Mouse (Mus musculus) intestine, postnatal 0 days (tissue): Measurements from ENCODE around the gene Ncapg. TPM values are rescaled to one million over a fixed set of nuclear protein-coding genes. Genes with fewer than 3 reads are reported as not detected.

Experiments used
- ATAC-seq: fragments of 200-750 bp; cut with Nextera tagmentation; 2 replicates; pipeline ENCODE4 v1.8.0; 2017; ENCODE audit warnings: mild to moderate bottlenecking, moderate TSS enrichment, moderate library complexity
- H3K27ac ChIP-seq: fragments of 300-500 bp; sonication (generic); 2 replicates; pipeline ENCODE4 v1.5.1; 2014; ENCODE audit warnings: mild to moderate bottlenecking, low read depth, low read length, moderate library complexity
- H3K27me3 ChIP-seq: fragments of 300-500 bp; sonication (generic); replicated peaks from 2 replicates; pipeline ENCODE4 v1.6.1; 2014; ENCODE audit warnings: low read length, mixed read lengths; ENCODE audit not compliant: control insufficient read depth, insufficient read depth
- H3K36me3 ChIP-seq: fragments of 300-500 bp; sonication (generic); 2 replicates; pipeline ENCODE4 v1.6.1; 2014; ENCODE audit warnings: mild to moderate bottlenecking, moderate library complexity; ENCODE audit not compliant: control insufficient read depth, insufficient read depth
- H3K4me1 ChIP-seq: fragments of 300-500 bp; sonication (generic); replicated peaks from 2 replicates; pipeline ENCODE4 v1.6.1; 2014; ENCODE audit warnings: antibody characterized with exemption, low read length, mixed read lengths; ENCODE audit not compliant: control insufficient read depth, insufficient read depth
- H3K4me2 ChIP-seq: fragments of 300-500 bp; sonication (generic); replicated peaks from 2 replicates; pipeline ENCODE4 v1.6.1; 2014; ENCODE audit warnings: low read depth, mild to moderate bottlenecking, moderate library complexity
- H3K4me3 ChIP-seq: fragments of 300-500 bp; sonication (generic); 2 replicates; pipeline ENCODE4 v1.5.1; 2014; ENCODE audit warnings: low read depth, low read length
- H3K9ac ChIP-seq: fragments of 300-500 bp; sonication (generic); 2 replicates; pipeline ENCODE4 v1.6.1; 2014; ENCODE audit warnings: mild to moderate bottlenecking, low read depth, low read length
- H3K9me3 ChIP-seq: fragments of 300-500 bp; sonication (generic); 2 replicates; pipeline ENCODE4 v1.6.1; 2016; ENCODE audit warnings: mixed run types; ENCODE audit not compliant: control insufficient read depth
- CTCF ChIP-seq: sonication (generic); IDR thresholded peaks from 2 replicates; pipeline ENCODE4 v1.5.1; 2016; ENCODE audit warnings: low read depth, mild to moderate bottlenecking, control low read depth, antibody characterized with exemption, moderate library complexity
- WGBS: fragments of 180-500 bp; shearing (Covaris S2); extraction: QIAGEN DNeasy Blood & Tissue Kit; methylation state at CpG from one replicate; pipeline ENCODE4 v1.1.7; 2014; 5-methylcytosine and 5-hydroxymethylcytosine counted together
- polyA plus RNA-seq: library from polyadenylated mRNA; unstranded; fragments of >200 nt; fragmentation: Nextera tagmentation; extraction: Ambion mirVana; gene quantifications from 2 replicates; pipeline ENCODE4 v1.2.1, GENCODE M21; 2015

The Ncapg gene
- polyA plus RNA-seq, 1 experiment from 2014 or later: 10.4 TPM

DNA sequence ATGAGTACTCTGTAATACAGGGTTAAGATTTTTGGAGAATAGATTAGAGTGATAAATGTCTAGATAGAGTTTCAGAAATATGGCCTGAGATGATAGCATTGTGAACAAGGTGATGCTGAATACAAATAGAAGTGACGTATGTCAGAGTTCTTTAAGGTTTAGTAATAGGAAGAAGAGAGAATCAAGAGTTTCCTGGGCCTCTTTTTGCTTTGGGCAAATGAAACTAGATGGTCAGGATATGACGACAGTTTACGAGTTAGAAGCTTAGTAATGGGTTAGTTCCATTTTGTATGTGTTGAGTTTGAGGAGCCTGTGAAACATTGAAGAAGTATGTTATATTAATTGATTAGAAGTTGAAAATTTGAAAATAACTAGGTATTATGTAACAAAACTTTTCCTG, 16.5 kb downstream of the Ncapg start:
- no peak for TF ChIP-seq CTCF
- 96% methylated on average over 3 of the region's 3 CpGs for WGBS
- H3K4me1 ChIP-seq: no peaks in the 10 kb centered on the region
- no peak for ATAC-seq
- H3K27ac ChIP-seq: no peak overlapping the region
- no peak overlapping the region for H3K4me3 ChIP-seq
- peaks cover 6% of the 10 kb centered on the region; the same call in 1 of the 2 replicates for H3K36me3 ChIP-seq
- no peak overlapping the region for H3K9ac ChIP-seq
- no peak overlapping the region for H3K4me2 ChIP-seq
- no peaks in the 10 kb centered on the region for H3K9me3 ChIP-seq
- H3K27me3 ChIP-seq: no peaks in the 10 kb centered on the region

DNA sequence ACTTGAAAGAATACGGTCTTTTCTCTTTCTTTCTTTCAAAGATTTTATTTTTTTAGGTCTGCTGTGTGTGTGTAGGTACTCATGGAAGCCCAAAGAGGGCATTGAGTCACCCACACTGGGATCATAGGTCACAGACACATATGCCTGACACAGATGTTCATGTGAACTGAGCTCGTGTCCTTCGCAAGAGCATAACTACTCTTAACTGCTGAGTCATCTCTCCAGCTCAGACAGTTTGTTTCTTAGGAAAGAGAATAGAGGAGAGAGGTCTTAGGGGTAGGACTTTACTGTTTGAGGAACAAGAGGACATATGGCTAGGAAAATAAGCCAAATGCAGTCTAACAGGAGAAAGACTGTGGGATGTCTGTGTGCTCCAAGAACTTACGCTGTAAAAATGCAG, 19.4 kb downstream of the Ncapg start:
- no peak for TF ChIP-seq CTCF
- no peak overlapping the region for H3K27ac ChIP-seq
- no peak overlapping the region for H3K4me2 ChIP-seq
- no peak overlapping the region for H3K9ac ChIP-seq
- no peaks in the 10 kb centered on the region for H3K4me1 ChIP-seq
- H3K36me3 ChIP-seq: peaks cover 8% of the 10 kb centered on the region; the same call in 1 of the 2 replicates
- no peak for ATAC-seq
- H3K4me3 ChIP-seq: no peak overlapping the region
- H3K9me3 ChIP-seq: no peaks in the 10 kb centered on the region
- H3K27me3 ChIP-seq: no peaks in the 10 kb centered on the region
- WGBS: 77% methylated on average over 4 of the region's 4 CpGs

GRCm38 (mm10) chr5:45690802-45691201, 21.1 kb downstream of the Ncapg start:
- WGBS: 84% methylated on average over 2 of the region's 2 CpGs
- Histone ChIP-seq H3K27ac (no peak overlapping the region), H3K4me2 (no peak overlapping the region), H3K9ac (no peak overlapping the region), H3K36me3 (0 out of 2 replicates have a peak, but pooled peaks cover 3% of the 10 kb centered on the region), H3K9me3 (no peaks in the 10 kb centered on the region), H3K4me3 (no peak overlapping the region), H3K27me3 (no peaks in the 10 kb centered on the region), H3K4me1 (no peaks in the 10 kb centered on the region)
- no peak for TF ChIP-seq CTCF
- no peak for ATAC-seq

- no peaks in the 10 kb centered on the region for H3K9me3 ChIP-seq
- no peak overlapping the region for H3K4me2 ChIP-seq
- peaks cover 3% of the 10 kb centered on the region; the same call in 1 of the 2 replicates for H3K36me3 ChIP-seq
- H3K4me3 ChIP-seq: no peak overlapping the region
- H3K9ac ChIP-seq: no peak overlapping the region
- H3K4me1 ChIP-seq: no peaks in the 10 kb centered on the region
- TF ChIP-seq CTCF: no peak
- no peak overlapping the region for H3K27ac ChIP-seq
- 85% methylated on average over 6 of the region's 6 CpGs for WGBS
- no peak for ATAC-seq
- no peaks in the 10 kb centered on the region for H3K27me3 ChIP-seq
Observed at GRCm38 (mm10) chr5:45691678-45692077, 22.0 kb downstream of the Ncapg start.

- Histone ChIP-seq H3K27me3 (no peaks in the 10 kb centered on the region), H3K4me3 (no peak overlapping the region), H3K27ac (no peak overlapping the region), H3K36me3 (0 out of 2 replicates have a peak, but pooled peaks cover 4% of the 10 kb centered on the region), H3K4me1 (no peaks in the 10 kb centered on the region), H3K9me3 (no peaks in the 10 kb centered on the region), H3K9ac (no peak overlapping the region), H3K4me2 (no peak overlapping the region)
- ATAC-seq: no peak
- no peak for TF ChIP-seq CTCF
- WGBS: 90% methylated on average over 2 of the region's 2 CpGs
Observed at GRCm38 (mm10) chr5:45706811-45707210, 37.1 kb downstream of the Ncapg start.

- TF ChIP-seq CTCF: no peak
- no peak overlapping the region for H3K9ac ChIP-seq
- 91% methylated on average over 2 of the region's 2 CpGs for WGBS
- H3K9me3 ChIP-seq: no peaks in the 10 kb centered on the region
- ATAC-seq: no peak
- H3K36me3 ChIP-seq: 0 out of 2 replicates have a peak, but pooled peaks cover 4% of the 10 kb centered on the region
- H3K4me1 ChIP-seq: no peaks in the 10 kb centered on the region
- no peak overlapping the region for H3K4me2 ChIP-seq
- H3K27ac ChIP-seq: no peak overlapping the region
- no peaks in the 10 kb centered on the region for H3K27me3 ChIP-seq
- no peak overlapping the region for H3K4me3 ChIP-seq
Observed at GRCm38 (mm10) chr5:45709653-45710052, 39.9 kb downstream of the Ncapg start.
